Mouse (Mus musculus) brain, embryonic 14.5 days (tissue): Measurements from ENCODE around the gene Chtf18.

Experiments
- CTCF ChIP-seq: fragments of 200-500 bp; IDR thresholded peaks from 2 replicates; pipeline ENCODE4 v1.5.1; 2012; ENCODE audit warnings: inconsistent platforms, mild to moderate bottlenecking, moderate library complexity, borderline replicate concordance; ENCODE audit not compliant: insufficient read depth, insufficient read length; ENCODE audit errors: extremely low read depth
- POLR2A ChIP-seq: fragments of 200-500 bp; IDR thresholded peaks from 2 replicates; pipeline ENCODE4 v1.6.1; 2012; ENCODE audit warnings: mild to moderate bottlenecking, inconsistent platforms, borderline replicate concordance; ENCODE audit not compliant: poor library complexity, insufficient read depth, insufficient read length, severe bottlenecking; ENCODE audit errors: extremely low read depth

DNA sequence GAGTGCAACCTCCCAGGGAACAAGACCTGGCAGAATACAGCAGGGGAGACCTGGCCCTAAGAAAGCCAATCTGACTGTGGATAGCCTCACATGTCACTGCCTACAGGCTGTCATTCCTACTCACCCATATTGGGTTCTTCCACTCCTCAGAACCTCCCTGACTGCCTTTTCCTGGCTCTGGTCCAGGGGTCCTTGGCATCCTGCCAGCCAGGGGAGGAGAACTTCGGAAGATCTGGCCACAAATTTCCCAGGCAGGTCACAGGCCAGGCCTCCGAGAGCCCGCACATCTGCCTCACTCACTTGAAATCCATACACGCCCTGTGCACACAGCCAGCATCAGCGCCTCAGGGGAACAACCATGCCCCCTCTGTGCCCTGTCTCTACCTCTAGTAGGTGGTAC, 24.2 kb upstream of the Chtf18 start:
- TF ChIP-seq CTCF (no peak), POLR2A (no peak)
